Mouse (Mus musculus) stomach, embryonic 14.5 days (tissue): Measurements from ENCODE around the gene Cd96. TPM values are rescaled to one million over a fixed set of nuclear protein-coding genes. Genes with fewer than 3 reads are reported as not detected.

Experiments
- ATAC-seq: fragments of 200-750 bp; cut with Nextera tagmentation; 2 replicates; pipeline ENCODE4 v1.8.0; 2017; ENCODE audit warnings: low read depth, moderate TSS enrichment; ENCODE audit not compliant: insufficient number of reproducible peaks, insufficient read depth, low FRiP score
- H3K27ac ChIP-seq: fragments of 300-500 bp; sonication (generic); 2 replicates; pipeline ENCODE4 v1.5.1; 2014; ENCODE audit warnings: mild to moderate bottlenecking, low read length, moderate library complexity, mixed read lengths
- H3K27me3 ChIP-seq: fragments of 300-500 bp; sonication (generic); 2 replicates; pipeline ENCODE4 v1.6.1; 2014; ENCODE audit warnings: low read length, control low read depth, mixed read lengths; ENCODE audit not compliant: control insufficient read depth, insufficient read depth
- H3K36me3 ChIP-seq: fragments of 300-500 bp; sonication (generic); 2 replicates; pipeline ENCODE4 v1.6.1; 2014; ENCODE audit warnings: mild to moderate bottlenecking, control low read depth, low read length, moderate library complexity, mixed read lengths; ENCODE audit not compliant: control insufficient read depth, insufficient read depth
- H3K4me1 ChIP-seq: fragments of 300-500 bp; sonication (generic); 2 replicates; pipeline ENCODE4 v1.6.1; 2014; ENCODE audit warnings: low read length, control low read depth, mixed read lengths; ENCODE audit not compliant: control insufficient read depth, insufficient read depth
- H3K4me2 ChIP-seq: fragments of 300-500 bp; sonication (generic); replicated peaks from 2 replicates; pipeline ENCODE4 v1.6.1; 2014; ENCODE audit warnings: low read depth, low read length, control low read depth
- H3K4me3 ChIP-seq: fragments of 300-500 bp; sonication (generic); 2 replicates; pipeline ENCODE4 v1.5.1; 2014; ENCODE audit warnings: low read depth, low read length, control low read depth
- H3K9ac ChIP-seq: fragments of 300-500 bp; sonication (generic); replicated peaks from 2 replicates; pipeline ENCODE4 v1.6.1; 2014; ENCODE audit warnings: low read depth, mild to moderate bottlenecking, control low read depth, low read length, moderate library complexity, mixed read lengths
- H3K9me3 ChIP-seq: fragments of 300-500 bp; sonication (generic); 2 replicates; pipeline ENCODE4 v1.6.1; 2016; ENCODE audit warnings: low read depth, low read length, control low read depth; ENCODE audit not compliant: control insufficient read depth
- WGBS: fragments of 180-500 bp; shearing (Covaris S2); extraction: QIAGEN DNeasy Blood & Tissue Kit; methylation state at CpG from one replicate; pipeline ENCODE4 v1.1.7; 2014; 5-methylcytosine and 5-hydroxymethylcytosine counted together
- polyA plus RNA-seq: library from polyadenylated mRNA; unstranded; fragments of >200 nt; fragmentation: Nextera tagmentation; extraction: Ambion mirVana; gene quantifications from 2 replicates; pipeline ENCODE4 v1.2.1, GENCODE M21; 2014

The Cd96 gene
- polyA plus RNA-seq, 1 experiment from 2014 or later = 0.19 TPM

DNA sequence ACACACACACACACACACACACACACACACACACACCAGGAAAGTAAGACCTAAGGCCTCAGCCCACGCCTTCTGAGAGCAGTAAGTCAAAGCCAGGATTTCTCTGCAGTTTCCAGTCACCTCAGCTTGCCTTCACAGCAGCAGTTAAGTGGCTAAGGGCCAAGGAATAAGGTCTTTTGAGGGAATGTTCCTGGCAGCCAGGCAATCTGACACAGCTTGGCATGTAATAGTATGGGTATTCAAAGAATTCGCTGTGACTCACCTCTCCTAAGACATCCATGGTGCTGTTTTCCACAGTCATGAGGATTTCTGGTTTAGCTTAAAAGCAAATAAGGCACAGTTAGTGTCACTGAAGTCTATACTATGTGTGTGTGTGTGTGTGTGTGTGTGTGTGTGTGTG lies 25.6 kb downstream of the Cd96 start:
- Histone ChIP-seq H3K27me3 (no peaks in the 10 kb centered on the region), H3K9me3 (no peaks in the 10 kb centered on the region), H3K27ac (no peak overlapping the region), H3K4me2 (no peak overlapping the region), H3K4me3 (no peak overlapping the region), H3K4me1 (no peaks in the 10 kb centered on the region), H3K36me3 (no peaks in the 10 kb centered on the region), H3K9ac (no peak overlapping the region)
- WGBS = 76% methylated on average over 2 of the region's 2 CpGs
- ATAC-seq = no peak

DNA sequence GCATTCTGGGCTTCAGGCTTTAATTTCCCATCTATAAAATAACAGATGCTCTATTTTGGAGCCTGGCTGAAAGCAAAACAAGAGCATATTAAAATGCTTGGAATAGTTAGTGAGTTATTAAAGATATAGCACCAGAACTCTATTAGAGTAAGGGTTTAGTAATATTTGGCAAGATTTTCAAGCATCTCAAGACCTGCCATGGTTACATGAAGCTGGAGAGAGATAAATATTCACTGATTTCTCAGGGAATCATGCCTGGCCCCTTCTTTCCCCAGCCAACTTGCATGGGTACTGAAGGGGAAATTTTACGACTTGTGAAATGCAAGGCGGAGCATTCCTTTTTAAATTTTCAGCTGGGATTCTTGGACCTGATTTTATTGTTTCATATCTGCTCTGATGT lies 27.1 kb downstream of the Cd96 start:
- H3K9me3 ChIP-seq = no peaks in the 10 kb centered on the region
- no peaks in the 10 kb centered on the region for H3K27me3 ChIP-seq
- H3K4me3 ChIP-seq = no peak overlapping the region
- no peak overlapping the region for H3K4me2 ChIP-seq
- no peak for ATAC-seq
- no peaks in the 10 kb centered on the region for H3K36me3 ChIP-seq
- 98% methylated on average over 2 of the region's 2 CpGs for WGBS
- no peak overlapping the region for H3K27ac ChIP-seq
- H3K4me1 ChIP-seq = no peaks in the 10 kb centered on the region
- H3K9ac ChIP-seq = no peak overlapping the region

GRCm38 (mm10) chr16:46086874-46087473 lies 33.1 kb downstream of the Cd96 start:
- Histone ChIP-seq H3K4me3 (no peak overlapping the region), H3K9ac (no peak overlapping the region), H3K27ac (no peak overlapping the region), H3K4me2 (no peak overlapping the region), H3K36me3 (no peaks in the 10 kb centered on the region), H3K4me1 (no peaks in the 10 kb centered on the region), H3K27me3 (no peaks in the 10 kb centered on the region), H3K9me3 (no peaks in the 10 kb centered on the region)
- no peak for ATAC-seq
- 61% methylated on average over 5 of the region's 5 CpGs for WGBS

DNA sequence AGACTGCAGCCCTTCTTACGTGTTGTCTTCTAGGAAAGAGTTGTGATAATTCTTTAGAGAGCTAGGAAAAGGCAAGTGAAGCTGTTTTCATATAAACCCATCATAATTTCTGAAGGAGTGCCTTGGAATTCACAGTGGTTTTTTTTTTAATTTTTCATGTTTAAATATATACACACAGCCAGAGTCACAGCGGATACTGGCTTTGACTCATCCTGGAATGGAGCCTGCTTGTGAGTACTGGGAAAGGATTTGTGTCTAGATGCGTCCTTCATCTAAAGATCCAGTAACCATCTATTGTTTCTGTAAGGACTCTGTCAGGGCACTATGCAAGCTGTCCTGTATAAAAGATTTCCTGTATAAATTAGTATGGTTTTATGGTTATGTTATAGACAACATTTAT lies 52.1 kb downstream of the Cd96 start:
- Histone ChIP-seq H3K4me3 (no peak overlapping the region), H3K36me3 (no peaks in the 10 kb centered on the region), H3K27me3 (no peaks in the 10 kb centered on the region), H3K9ac (no peak overlapping the region), H3K4me2 (no peak overlapping the region), H3K9me3 (no peaks in the 10 kb centered on the region), H3K4me1 (no peaks in the 10 kb centered on the region), H3K27ac (no peak overlapping the region)
- 63% methylated on average over 3 of the region's 3 CpGs for WGBS
- no peak for ATAC-seq

DNA sequence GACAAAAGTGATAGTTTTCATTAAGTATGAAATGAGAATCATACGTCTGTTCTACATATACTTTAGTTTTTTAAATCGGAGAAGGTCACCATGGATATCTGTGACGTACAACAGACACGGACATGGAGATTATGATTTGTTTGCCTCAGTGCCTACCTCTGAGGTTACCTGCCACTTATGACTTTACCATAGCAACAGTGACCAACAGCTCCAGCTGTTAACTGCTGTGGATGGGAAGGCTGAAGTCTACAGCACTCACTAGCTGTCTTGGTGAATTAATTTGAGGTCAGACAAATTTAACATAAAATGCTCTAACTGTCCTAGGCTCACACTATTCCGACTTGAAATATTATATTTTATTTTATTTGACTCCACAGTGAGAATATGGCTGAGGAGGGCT lies 56.8 kb downstream of the Cd96 start:
- no peaks in the 10 kb centered on the region for H3K9me3 ChIP-seq
- ATAC-seq = no peak
- H3K27ac ChIP-seq = no peak overlapping the region
- H3K4me2 ChIP-seq = no peak overlapping the region
- 72% methylated on average over 5 of the region's 5 CpGs for WGBS
- H3K36me3 ChIP-seq = no peaks in the 10 kb centered on the region
- no peaks in the 10 kb centered on the region for H3K4me1 ChIP-seq
- no peak overlapping the region for H3K9ac ChIP-seq
- H3K27me3 ChIP-seq = no peaks in the 10 kb centered on the region
- H3K4me3 ChIP-seq = no peak overlapping the region

DNA sequence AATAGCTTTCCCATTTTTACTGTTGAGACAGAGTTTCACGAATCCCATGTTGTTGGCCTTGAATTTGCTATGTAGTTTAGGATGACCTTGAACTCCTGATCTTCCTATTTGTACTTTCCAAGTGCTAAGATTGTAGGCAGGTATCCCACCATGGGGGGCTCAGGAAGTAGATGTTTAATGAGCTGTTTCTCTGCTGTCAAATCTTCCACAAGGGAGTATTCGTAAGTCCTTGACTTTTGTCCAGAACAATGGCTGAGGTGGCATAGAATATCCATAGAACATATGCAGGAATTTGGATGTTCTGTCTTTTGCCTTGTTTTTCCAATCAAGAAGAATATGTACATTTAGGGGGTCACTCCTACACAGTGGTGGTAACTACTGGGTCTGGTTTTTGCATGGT lies 73.1 kb downstream of the Cd96 start:
- no peak for ATAC-seq

DNA sequence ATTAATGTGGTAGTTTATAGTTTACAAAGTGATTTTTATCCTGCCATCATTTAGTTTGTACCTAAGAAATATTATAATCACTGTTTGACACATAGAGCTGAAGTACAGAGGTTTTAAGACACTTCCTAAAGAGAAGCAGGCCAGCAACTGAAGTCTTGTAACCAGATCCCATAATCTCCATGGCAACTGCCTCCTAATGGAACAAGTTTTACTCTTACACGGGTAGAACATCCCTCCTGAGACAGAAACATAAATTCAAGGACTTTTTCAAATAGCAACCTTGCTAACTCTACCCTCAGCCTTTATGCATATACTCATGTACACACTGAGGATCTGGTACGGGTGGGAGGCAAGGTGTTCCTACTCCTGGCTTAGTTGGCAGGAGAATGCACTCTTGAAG lies 83.8 kb downstream of the Cd96 start:
- no peak overlapping the region for H3K27ac ChIP-seq
- 38% methylated on average over 2 of the region's 2 CpGs for WGBS
- no peaks in the 10 kb centered on the region for H3K27me3 ChIP-seq
- no peak overlapping the region for H3K4me2 ChIP-seq
- no peak overlapping the region for H3K4me3 ChIP-seq
- H3K36me3 ChIP-seq = no peaks in the 10 kb centered on the region
- no peaks in the 10 kb centered on the region for H3K9me3 ChIP-seq
- H3K4me1 ChIP-seq = no peaks in the 10 kb centered on the region
- ATAC-seq = no peak
- H3K9ac ChIP-seq = no peak overlapping the region

More for the DNA sequence above, 73.1 kb downstream of the Cd96 start:
- no peaks in the 10 kb centered on the region for H3K36me3 ChIP-seq
- no peaks in the 10 kb centered on the region for H3K9me3 ChIP-seq
- H3K4me1 ChIP-seq = no peaks in the 10 kb centered on the region
- no peak overlapping the region for H3K9ac ChIP-seq
- H3K4me2 ChIP-seq = no peak overlapping the region
- H3K27me3 ChIP-seq = no peaks in the 10 kb centered on the region
- WGBS = 85% methylated on average over 2 of the region's 2 CpGs
- no peak overlapping the region for H3K4me3 ChIP-seq
- no peak overlapping the region for H3K27ac ChIP-seq

- Histone ChIP-seq H3K9ac (no peak overlapping the region), H3K4me3 (no peak overlapping the region), H3K27me3 (no peaks in the 10 kb centered on the region), H3K4me2 (no peak overlapping the region), H3K36me3 (no peaks in the 10 kb centered on the region), H3K4me1 (no peaks in the 10 kb centered on the region), H3K9me3 (no peaks in the 10 kb centered on the region), H3K27ac (no peak overlapping the region)
- WGBS = 74% methylated on average over 9 of the region's 9 CpGs
- no peak for ATAC-seq
Measured at GRCm38 (mm10) chr16:46033896-46034295, 86.2 kb downstream of the Cd96 start.

DNA sequence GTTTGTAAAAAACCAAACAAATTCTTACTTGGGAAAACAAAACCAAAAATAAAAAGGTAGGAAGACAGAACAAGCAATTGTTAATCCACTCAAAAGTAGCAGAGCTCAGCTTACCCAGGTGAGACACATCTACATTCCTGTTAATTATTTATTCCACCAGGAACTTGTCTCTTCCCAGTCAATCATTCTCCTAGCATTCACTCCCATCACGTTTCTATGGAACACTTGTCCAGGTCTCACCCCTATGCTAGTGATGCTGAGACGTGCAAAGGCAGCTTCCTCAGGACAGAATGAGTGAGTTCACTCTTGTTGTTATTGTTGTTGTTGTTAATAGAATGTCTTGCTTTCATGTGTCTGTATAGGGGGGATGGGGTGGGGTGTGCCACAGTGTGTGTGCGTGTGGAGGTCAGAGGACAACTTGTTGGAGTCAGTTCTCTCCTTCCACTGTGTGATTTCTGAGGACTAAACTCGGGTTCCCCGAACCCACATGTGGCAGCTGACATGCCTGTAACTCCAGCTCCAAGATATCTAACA lies 97.0 kb downstream of the Cd96 start:
- Histone ChIP-seq H3K36me3 (no peaks in the 10 kb centered on the region), H3K9ac (no peak overlapping the region), H3K27me3 (no peaks in the 10 kb centered on the region), H3K4me2 (no peak overlapping the region), H3K9me3 (no peaks in the 10 kb centered on the region), H3K4me3 (no peak overlapping the region), H3K4me1 (no peaks in the 10 kb centered on the region), H3K27ac (no peak overlapping the region)
- WGBS = 73% methylated on average over 5 of the region's 5 CpGs
- no peak for ATAC-seq
